2 mouse cellular contexts compared by ENCODE assay signal in the genomic region with DNA sequence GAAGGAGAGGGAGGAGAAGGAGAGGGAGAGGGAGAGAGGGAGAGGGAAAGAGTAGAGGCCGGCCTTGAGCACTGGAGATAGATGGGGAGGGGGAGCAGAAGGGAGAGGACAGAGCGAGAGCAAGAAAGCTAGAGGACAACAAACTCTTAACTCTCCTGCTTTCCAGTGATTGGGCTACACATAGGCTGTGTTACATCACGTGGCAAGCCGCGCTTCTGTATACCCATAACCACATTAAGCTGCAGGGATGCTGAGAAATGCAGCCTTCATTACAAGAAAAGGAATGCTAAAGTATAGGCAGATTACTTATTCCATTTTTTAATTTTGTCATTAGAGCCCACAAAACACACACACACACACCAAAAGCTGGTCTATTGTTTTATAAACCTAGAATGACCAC.
A peak's percentile ranks its signal among the peaks of the same experiment; 100 is the strongest.
TF ChIP-seq lines count a peak whose summit lies in the region.

No protein-coding gene starts in this region.

TF ChIP-seq in CH12.LX, 34 proteins besides CTCF, POLR2A, EP300 and RAD21:
- peak; percentile 16; the same call in 1 of the 2 replicates for TF ChIP-seq USF1 (IDR thresholded peaks at IDR 0.05; ENCODE audit: low read depth, low read length)
- TF ChIP-seq GABPA (IDR thresholded peaks at IDR 0.05; ENCODE audit: insufficient replicate concordance, low read depth, low read length) = no peak
- no peak for TF ChIP-seq E2F4 (IDR thresholded peaks at IDR 0.05; ENCODE audit: insufficient replicate concordance, low read depth, low read length)
- no peak for TF ChIP-seq SMC3 (IDR thresholded peaks at IDR 0.05; ENCODE audit: low read depth, low read length)
- no peak for TF ChIP-seq JUN (IDR thresholded peaks at IDR 0.05; ENCODE audit: insufficient read depth, low read depth, low read length)
- no peak for TF ChIP-seq CHD1 (IDR thresholded peaks at IDR 0.05; ENCODE audit: low read depth, low read length)
- no peak for TF ChIP-seq ETS1 (conservative IDR thresholded peaks at IDR 0.05; ENCODE audit: low read depth, low read length)
- TF ChIP-seq NELFE (IDR thresholded peaks at IDR 0.05; ENCODE audit: low read depth, low read length) = no peak

TF ChIP-seq in MEL, 35 proteins besides CTCF, POLR2A, EP300 and RAD21:
- TF ChIP-seq USF2 (IDR thresholded peaks at IDR 0.05; ENCODE audit: borderline replicate concordance in 1 of 2, insufficient read depth in 1 of 2, low read depth in 1 of 2, low read length in 2 of 2) = peak in 1 of 2 experiments; percentile 62; a peak in 1 of 4 replicates
- TF ChIP-seq TCF12 (IDR thresholded peaks at IDR 0.05; ENCODE audit: low read depth, low read length) = no peak
- TF ChIP-seq MAX (IDR thresholded peaks at IDR 0.05; ENCODE audit: low read length) = peak; percentile 58; the same call in 1 of the 2 replicates
- TF ChIP-seq USF1 (IDR thresholded peaks at IDR 0.05; ENCODE audit: low read depth, low read length) = peak; percentile 90
- TF ChIP-seq UBTF (IDR thresholded peaks at IDR 0.05; ENCODE audit: borderline replicate concordance, insufficient read depth, low read depth, low read length) = no peak
- TF ChIP-seq TAL1 (IDR thresholded peaks at IDR 0.05; ENCODE audit: low read length) = no peak
TF ChIP-seq in MEL: peak in this region for 3.
